ENCODE assay signal across 8 mouse cellular contexts in the genomic region with DNA sequence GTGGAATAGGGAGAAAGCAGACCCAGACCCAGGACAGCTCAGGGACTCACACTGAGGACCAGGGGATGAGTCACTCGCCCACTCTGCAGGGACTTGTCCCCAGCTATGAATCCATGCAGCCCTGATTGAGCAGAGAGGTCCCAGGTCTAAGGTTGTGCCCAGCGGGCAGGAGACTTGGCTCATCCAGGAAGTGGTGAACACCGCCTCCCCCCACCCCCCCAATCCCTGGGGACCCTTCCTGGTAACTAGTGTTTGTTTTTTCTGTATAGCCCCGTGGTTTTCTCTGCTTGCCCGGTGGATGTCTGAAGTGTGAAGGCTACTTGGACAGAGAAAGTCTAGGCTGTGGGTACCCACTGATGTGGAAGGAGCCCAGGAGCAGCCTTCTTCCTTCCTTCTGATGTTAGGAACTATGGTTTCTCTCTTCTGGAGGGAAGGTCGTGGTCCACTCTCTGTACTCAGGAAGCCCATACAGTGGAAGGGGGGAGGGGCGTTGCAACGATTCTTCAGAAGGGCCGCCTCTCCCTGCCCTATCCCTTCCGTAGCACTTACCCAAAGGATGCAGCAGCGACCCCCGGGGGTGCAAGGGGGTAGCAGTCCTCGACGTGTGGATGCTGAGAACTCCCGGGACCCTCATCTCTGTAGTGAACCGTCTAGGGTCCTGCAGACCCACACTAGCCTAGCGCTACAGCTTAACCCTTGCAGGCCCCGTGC.
A peak's percentile ranks its signal among the peaks of the same experiment; 100 is the strongest.
DNase-seq lines count a peak whose midpoint lies in the region; ATAC-seq lines count a peak whose summit lies in the region.

No protein-coding gene starts in this region.

- peak overlapping the region; percentile 68 to 82 for H3K4me3 ChIP-seq in heart, embryonic 14.5 days (ENCODE audit: control insufficient read depth in 1 of 2, insufficient read depth in 1 of 2, low read depth in 1 of 2, low read length in 2 of 2)

- H3K4me1 ChIP-seq in heart, embryonic 14.5 days (ENCODE audit: control insufficient read depth in 2 of 2, insufficient read depth in 2 of 2, low read length in 2 of 2) = peaks cover 36 to 65% of the 10 kb centered on the region in 2 experiments

- ATAC-seq in heart, embryonic 14.5 days (ENCODE audit: insufficient number of reproducible peaks, insufficient read depth, low FRiP score, low read depth) = peak; percentile 37

- H3K9ac ChIP-seq in heart, embryonic 14.5 days (ENCODE audit: low read length) = peak overlapping the region; percentile 85

- intact Hi-C loops in left cerebral cortex, postnatal 14 days (cut with DNase I) = loop anchor here (5.0 kb wide), 1 partner anchor 47 kb away; no protein-coding TSS in a partner anchor

- H3K27me3 ChIP-seq in heart, embryonic 14.5 days (ENCODE audit: control insufficient read depth, insufficient read depth, low read length) = peaks cover 14% of the 10 kb centered on the region

- peak; percentile 59 for DNase-seq in right cerebral cortex, postnatal 14 days
- no peak for DNase-seq in right cerebral cortex, postnatal 25 days
- peak; percentile 90 for DNase-seq in embryo, embryonic 10.5 days (ENCODE audit: low spot score)
- peak; percentile 90 for DNase-seq in kidney, postnatal 10 days
- DNase-seq in lung, postnatal 4 days = peak; percentile 80 to 87
- peak; percentile 45 to 60 for DNase-seq in thymus, adult 18-20 months
- DNase-seq in left cerebral cortex, postnatal 14 days (ENCODE audit: low spot score in 2 of 2) = no peak

- peak overlapping the region; percentile 70 to 87 for H3K27ac ChIP-seq in heart, embryonic 14.5 days (replicated peaks in 1 of 2; ENCODE audit: control insufficient read depth in 1 of 2, insufficient read depth in 1 of 2, low read depth in 2 of 2, low read length in 2 of 2)

- peak overlapping the region; percentile 93 for H3K4me2 ChIP-seq in heart, embryonic 14.5 days (ENCODE audit: low read length)

- WGBS in heart, embryonic 14.5 days = 2% methylated on average over 18 of the region's 18 CpGs

- H3K36me3 ChIP-seq in heart, embryonic 14.5 days (ENCODE audit: control insufficient read depth, insufficient read depth, low read length) = no peaks in the 10 kb centered on the region

- H3K9me3 ChIP-seq in heart, embryonic 14.5 days (ENCODE audit: control insufficient read depth, low read length) = no peaks in the 10 kb centered on the region

Comparison
In these comparisons a context has a peak if more than half of its experiments do, and no peak if none do; other contexts are left out.
1. DNase-seq: peak in right cerebral cortex, postnatal 14 days (single experiment), embryo, embryonic 10.5 days (single experiment), kidney, postnatal 10 days (single experiment), lung, postnatal 4 days (2 of 2) and thymus, adult 18-20 months (2 of 2); none in right cerebral cortex, postnatal 25 days (single experiment) and left cerebral cortex, postnatal 14 days (0 of 2).